In genomic region chr13:36731016-36731930, GRCm38 (mm10) we compare ENCODE assay signal across 8 mouse cellular contexts. TPM values are rescaled to one million over a fixed set of nuclear protein-coding genes. Genes with fewer than 3 reads are reported as not detected.
A peak's percentile ranks its signal among the peaks of the same experiment; 100 is the strongest.
DNase-seq lines count a peak whose midpoint lies in the region; ATAC-seq lines count a peak whose summit lies in the region.

No protein-coding gene starts in this region.

- no peaks in the 10 kb centered on the region for H3K79me2 ChIP-seq in macrophage (ENCODE audit: inconsistent target)

- H3K9me3 ChIP-seq in heart, embryonic 13.5 days: no peaks in the 10 kb centered on the region
- H3K9me3 ChIP-seq in kidney, embryonic 16.5 days (ENCODE audit: low read length): no peaks in the 10 kb centered on the region; the same call in 1 of the 2 replicates

- H3K4me2 ChIP-seq in heart, embryonic 13.5 days: peak overlapping the region; percentile 82
- H3K4me2 ChIP-seq in kidney, embryonic 16.5 days (replicated peaks; ENCODE audit: low read depth, low read length): peak overlapping the region; percentile 51

- no peaks in the 10 kb centered on the region for H3K36me3 ChIP-seq in heart, embryonic 13.5 days
- no peaks in the 10 kb centered on the region for H3K36me3 ChIP-seq in kidney, embryonic 16.5 days (ENCODE audit: insufficient read depth, low read length)
- no peaks in the 10 kb centered on the region for H3K36me3 ChIP-seq in macrophage (ENCODE audit: inconsistent target)

- ATAC-seq in heart, embryonic 13.5 days (ENCODE audit: extremely low read depth, insufficient number of reproducible peaks, low FRiP score, low TSS enrichment): no peak
- no peak for ATAC-seq in kidney, embryonic 16.5 days (ENCODE audit: low FRiP score, low TSS enrichment)

- WGBS in heart, embryonic 13.5 days: 4% methylated on average over 34 of the region's 34 CpGs
- WGBS in kidney, embryonic 16.5 days: 1% methylated on average over 34 of the region's 34 CpGs
- WGBS in macrophage (ENCODE audit: missing documents): 10% methylated on average over 26 of the region's 34 CpGs

- peak overlapping the region; percentile 69 for H3K9ac ChIP-seq in heart, embryonic 13.5 days
- no peak overlapping the region for H3K9ac ChIP-seq in kidney, embryonic 16.5 days (replicated peaks; ENCODE audit: low read length)

- H3K27me3 ChIP-seq in heart, embryonic 13.5 days (replicated peaks): peaks cover 92% of the 10 kb centered on the region
- H3K27me3 ChIP-seq in kidney, embryonic 16.5 days (ENCODE audit: insufficient read depth, low read length): peaks cover 91% of the 10 kb centered on the region

- peaks cover 41% of the 10 kb centered on the region for H3K4me1 ChIP-seq in heart, embryonic 13.5 days
- H3K4me1 ChIP-seq in kidney, embryonic 16.5 days (ENCODE audit: insufficient read depth, low read length): peaks cover 29% of the 10 kb centered on the region

- no peak overlapping the region for H3K27ac ChIP-seq in heart, embryonic 13.5 days (replicated peaks)
- H3K27ac ChIP-seq in kidney, embryonic 16.5 days (ENCODE audit: low read length): no peak overlapping the region
- H3K27ac ChIP-seq in macrophage: no peak overlapping the region

- peak; percentile 57 for DNase-seq in right cerebral cortex, adult 18-20 months
- no peak for DNase-seq in right cerebral cortex, postnatal 36 days (ENCODE audit: low spot score in 2 of 2)
- peak; percentile 70 to 73 for DNase-seq in cerebellum, postnatal 36 days
- peak; percentile 21 for DNase-seq in skeletal muscle tissue, adult 2 months (ENCODE audit: low read depth, low spot score)
- no peak for DNase-seq in spleen, postnatal 14 days (ENCODE audit: low spot score in 2 of 2)

- peak overlapping the region; percentile 51 for H3K4me3 ChIP-seq in heart, embryonic 13.5 days
- H3K4me3 ChIP-seq in kidney, embryonic 16.5 days (ENCODE audit: low read length): peak overlapping the region; percentile 41
- H3K4me3 ChIP-seq in macrophage (ENCODE audit: inconsistent target): peak overlapping the region; percentile 32

RNA-seq across cellular contexts. Expression of gene Nrn1, which starts 3.7 kb away (rescaled TPM):
- 1.9 and 2.7 TPM in 2 replicates for polyA plus RNA-seq in heart, embryonic 13.5 days (2015; fragmentation: Nextera tagmentation; extraction: Ambion mirVana)
- polyA plus RNA-seq in kidney, embryonic 16.5 days (2015; fragmentation: Nextera tagmentation; extraction: Ambion mirVana): 0.39 and 1.1 TPM in 2 replicates
- total RNA-seq in macrophage (2018; cell fraction: chromatin; rRNA removed): under 1 TPM in 1 of 26 experiments, not detected in 25; 0.41 TPM
- under 1 TPM in 10 of 26 experiments, not detected in 16; 0.05 to 0.34 (median 0.17) TPM for total RNA-seq in macrophage (2018; cell fraction: cytosol; rRNA removed)
- total RNA-seq in macrophage (2018; cell fraction: nucleus; rRNA removed): not detected
- 0.15 TPM in 1 of 3 replicates, not detected in the others for polyA plus RNA-seq in macrophage (2018)

Comparison
In these comparisons a context has a peak if more than half of its experiments do, and no peak if none do; other contexts are left out.
1. DNase-seq: peak in right cerebral cortex, adult 18-20 months (single experiment), cerebellum, postnatal 36 days (2 of 2) and skeletal muscle tissue, adult 2 months (single experiment); none in right cerebral cortex, postnatal 36 days (0 of 2) and spleen, postnatal 14 days (0 of 2).
2. Peak in every context shown above with its lines, with median percentiles within 50 percentile points of each other: H3K4me3 ChIP-seq.